Mouse (Mus musculus): ENCODE measurements around the gene Wdr27.

- TF ChIP-seq CTCF (conservative IDR thresholded peaks at IDR 0.05 in 1 of 2, IDR thresholded peaks at IDR 0.05 in 1 of 2; ENCODE audit: low read depth in 2 of 2, low read length in 2 of 2) (no peak), ZC3H11A (IDR thresholded peaks at IDR 0.05; ENCODE audit: low read depth, low read length) (no peak), SMC3 (IDR thresholded peaks at IDR 0.05; ENCODE audit: low read depth, low read length) (no peak), ZNF384 (IDR thresholded peaks at IDR 0.05; ENCODE audit: low read depth, low read length) (no peak), USF1 (IDR thresholded peaks at IDR 0.05; ENCODE audit: low read depth, low read length) (no peak)
These were observed 39.7 kb downstream of the Wdr27 start for GRCm38 (mm10) chr17:14903212-14903611.

All from CH12.LX (cell line).